In genomic region chr2:152638865-152639264, GRCm38 (mm10) we compare ENCODE assay signal across 19 mouse cellular contexts. TPM values are rescaled to one million over a fixed set of nuclear protein-coding genes. Genes with fewer than 3 reads are reported as not detected.
DNase-seq lines count a peak whose midpoint lies in the region; ATAC-seq and TF ChIP-seq lines count a peak whose summit lies in the region.
"Had no signal": no experiment of that assay in that cellular context is flagged by ENCODE, and none has a peak within 500 bp of the region (broad histone marks: within the 10 kb centered on the region; RNA-seq: fewer than 3 reads in every experiment).

No protein-coding gene starts in this region.

- 0 out of 2 replicates have a peak overlapping the region, but pooled peaks have one; percentile 60 for H3K27ac ChIP-seq in hindbrain, embryonic 10.5 days
- no peak overlapping the region for H3K27ac ChIP-seq in hindbrain, embryonic 16.5 days (ENCODE audit: low read depth, low read length)
- peak overlapping the region; percentile 48; the same call in 1 of the 2 replicates for H3K27ac ChIP-seq in lung, embryonic 14.5 days (ENCODE audit: low read depth)
- H3K27ac ChIP-seq in heart, embryonic 15.5 days: peak overlapping the region; percentile 87
- H3K27ac ChIP-seq in intestine, embryonic 16.5 days (ENCODE audit: low read length): peak overlapping the region; percentile 72
- H3K27ac ChIP-seq: forebrain, embryonic 13.5 days; hindbrain, embryonic 15.5 days; liver, embryonic 15.5 days had no signal

- no peaks in the 10 kb centered on the region for H3K36me3 ChIP-seq in hindbrain, embryonic 10.5 days
- no peaks in the 10 kb centered on the region for H3K36me3 ChIP-seq in hindbrain, embryonic 16.5 days (ENCODE audit: control insufficient read depth, insufficient read depth, low read length)
- H3K36me3 ChIP-seq in lung, embryonic 14.5 days (ENCODE audit: insufficient read depth): no peaks in the 10 kb centered on the region
- H3K36me3 ChIP-seq in heart, embryonic 15.5 days: no peaks in the 10 kb centered on the region
- no peaks in the 10 kb centered on the region for H3K36me3 ChIP-seq in intestine, embryonic 16.5 days (ENCODE audit: control insufficient read depth, insufficient read depth, low read length)
- H3K36me3 ChIP-seq: hindbrain, embryonic 15.5 days; liver, embryonic 15.5 days had no signal

- H3K27me3 ChIP-seq in hindbrain, embryonic 10.5 days (ENCODE audit: insufficient read depth, poor library complexity, severe bottlenecking): no peaks in the 10 kb centered on the region
- no peaks in the 10 kb centered on the region for H3K27me3 ChIP-seq in hindbrain, embryonic 16.5 days (replicated peaks; ENCODE audit: control insufficient read depth, insufficient read depth, low read length)
- H3K27me3 ChIP-seq in lung, embryonic 14.5 days (ENCODE audit: insufficient read depth, low read length): no peaks in the 10 kb centered on the region
- H3K27me3 ChIP-seq in heart, embryonic 15.5 days: 0 out of 2 replicates have a peak, but pooled peaks cover 5% of the 10 kb centered on the region
- H3K27me3 ChIP-seq in intestine, embryonic 16.5 days (replicated peaks; ENCODE audit: control insufficient read depth, insufficient read depth, low read length): 0 out of 2 replicates have a peak, but pooled peaks cover 4% of the 10 kb centered on the region
- H3K27me3 ChIP-seq: forebrain, embryonic 13.5 days; hindbrain, embryonic 15.5 days; Patski had no signal

- no peak for DNase-seq in hindbrain, embryonic 10.5 days (ENCODE audit: low spot score)
- DNase-seq in lung, embryonic 14.5 days: no peak
- no peak for DNase-seq in lung, adult 18-20 months
- DNase-seq: cerebellum, postnatal 25 days; gastrocnemius, postnatal 14 days; midbrain, embryonic 14.5 days; thymus, adult 2 months had no signal

- peaks cover 14% of the 10 kb centered on the region for H3K4me1 ChIP-seq in hindbrain, embryonic 10.5 days (replicated peaks)
- H3K4me1 ChIP-seq in hindbrain, embryonic 16.5 days (ENCODE audit: control insufficient read depth, insufficient read depth, low read depth, low read length): peaks cover 5% of the 10 kb centered on the region; the same call in 1 of the 2 replicates
- H3K4me1 ChIP-seq in lung, embryonic 14.5 days (ENCODE audit: insufficient read depth): peaks cover 11% of the 10 kb centered on the region
- peaks cover 32% of the 10 kb centered on the region for H3K4me1 ChIP-seq in heart, embryonic 15.5 days (replicated peaks)
- H3K4me1 ChIP-seq in intestine, embryonic 16.5 days (ENCODE audit: control insufficient read depth, insufficient read depth, low read length): peaks cover 11% of the 10 kb centered on the region; the same call in 1 of the 2 replicates
- H3K4me1 ChIP-seq: liver, embryonic 15.5 days had no signal

- no peak overlapping the region for H3K4me2 ChIP-seq in hindbrain, embryonic 16.5 days (ENCODE audit: low read length)
- H3K4me2 ChIP-seq in lung, embryonic 14.5 days: no peak overlapping the region
- no peak overlapping the region for H3K4me2 ChIP-seq in heart, embryonic 15.5 days
- H3K4me2 ChIP-seq in intestine, embryonic 16.5 days (ENCODE audit: low read depth, low read length): no peak overlapping the region
- H3K4me2 ChIP-seq: hindbrain, embryonic 15.5 days; liver, embryonic 15.5 days had no signal

- H3K9me3 ChIP-seq in hindbrain, embryonic 10.5 days: no peaks in the 10 kb centered on the region
- no peaks in the 10 kb centered on the region for H3K9me3 ChIP-seq in hindbrain, embryonic 16.5 days (ENCODE audit: control insufficient read depth, low read length)
- H3K9me3 ChIP-seq in lung, embryonic 14.5 days (ENCODE audit: low read depth, low read length): no peaks in the 10 kb centered on the region
- no peaks in the 10 kb centered on the region for H3K9me3 ChIP-seq in heart, embryonic 15.5 days (replicated peaks)
- H3K9me3 ChIP-seq in intestine, embryonic 16.5 days (ENCODE audit: control insufficient read depth, low read length): no peaks in the 10 kb centered on the region
- H3K9me3 ChIP-seq: forebrain, embryonic 13.5 days; hindbrain, embryonic 15.5 days; liver, embryonic 15.5 days had no signal

- TF ChIP-seq CTCF in lung, embryonic 14.5 days (IDR thresholded peaks at IDR 0.05; ENCODE audit: low read depth): no peak

- ATAC-seq in hindbrain, embryonic 16.5 days: no peak
- ATAC-seq in lung, embryonic 14.5 days (ENCODE audit: insufficient read depth): no peak
- no peak for ATAC-seq in heart, embryonic 15.5 days (replicated peaks; ENCODE audit: insufficient number of reproducible peaks, insufficient read depth, low FRiP score, low read depth)
- no peak for ATAC-seq in intestine, embryonic 16.5 days
- ATAC-seq in erythroid progenitor cell, adult 5-6 weeks (replicated peaks; ENCODE audit: low FRiP score, poor library complexity, severe bottlenecking): no peak
- ATAC-seq: forebrain, embryonic 13.5 days; Patski had no signal

- no peak overlapping the region for H3K4me3 ChIP-seq in hindbrain, embryonic 10.5 days
- no peak overlapping the region for H3K4me3 ChIP-seq in hindbrain, embryonic 16.5 days (ENCODE audit: low read length)
- no peak overlapping the region for H3K4me3 ChIP-seq in lung, embryonic 14.5 days (ENCODE audit: low read depth, low read length)
- no peak overlapping the region for H3K4me3 ChIP-seq in heart, embryonic 15.5 days
- no peak overlapping the region for H3K4me3 ChIP-seq in intestine, embryonic 16.5 days (ENCODE audit: low read length)
- H3K4me3 ChIP-seq: forebrain, embryonic 13.5 days; hindbrain, embryonic 15.5 days; liver, embryonic 15.5 days had no signal

- 59% methylated on average over 6 of the region's 6 CpGs for WGBS in hindbrain, embryonic 10.5 days
- WGBS in hindbrain, embryonic 16.5 days: 53% methylated on average over 6 of the region's 6 CpGs
- 58% methylated on average over 6 of the region's 6 CpGs for WGBS in lung, embryonic 14.5 days
- 58% methylated on average over 6 of the region's 6 CpGs for WGBS in heart, embryonic 15.5 days
- WGBS in intestine, embryonic 16.5 days: 43% methylated on average over 6 of the region's 6 CpGs

- H3K9ac ChIP-seq in hindbrain, embryonic 16.5 days (ENCODE audit: low read depth, low read length): no peak overlapping the region
- no peak overlapping the region for H3K9ac ChIP-seq in lung, embryonic 14.5 days
- no peak overlapping the region for H3K9ac ChIP-seq in heart, embryonic 15.5 days
- no peak overlapping the region for H3K9ac ChIP-seq in intestine, embryonic 16.5 days (ENCODE audit: low read depth, low read length)
- H3K9ac ChIP-seq: forebrain, embryonic 13.5 days; hindbrain, embryonic 15.5 days; liver, embryonic 15.5 days had no signal

RNA-seq across cellular contexts. Expression of gene Rem1, which starts 12.1 kb away (rescaled TPM):
- 0.35 and 0.37 TPM in 2 replicates for polyA plus RNA-seq in hindbrain, embryonic 10.5 days (2016; fragmentation: Nextera tagmentation; extraction: Ambion mirVana)
- polyA plus RNA-seq in hindbrain, embryonic 16.5 days (2015; fragmentation: Nextera tagmentation; extraction: Ambion mirVana): 0.80 and 0.82 TPM in 2 replicates
- polyA plus RNA-seq in lung, embryonic 14.5 days (2014; fragmentation: Nextera tagmentation; extraction: Ambion mirVana): 6.2 TPM in 2 replicates
- 12.1 and 12.7 TPM in 2 replicates for polyA plus RNA-seq in heart, embryonic 15.5 days (2015; fragmentation: Nextera tagmentation; extraction: Ambion mirVana)
- 9.4 and 10.2 TPM in 2 replicates for polyA plus RNA-seq in intestine, embryonic 16.5 days (2015; fragmentation: Nextera tagmentation; extraction: Ambion mirVana)
- total RNA-seq in erythroid progenitor cell, adult 5-6 weeks (2015; ENCODE audit: low replicate concordance): 2.9 TPM in 1 of 2 replicates, not detected in the other
- total RNA-seq in erythroid progenitor cell, adult 5-6 weeks (2017; ENCODE audit: low replicate concordance): not detected in 2 replicates
- polyA plus RNA-seq: Patski had no signal

RNA-seq across cellular contexts. Expression of gene Defb25, which starts 16.0 kb away (rescaled TPM):
- not detected in 2 replicates for polyA plus RNA-seq in hindbrain, embryonic 10.5 days (2016; fragmentation: Nextera tagmentation; extraction: Ambion mirVana)
- polyA plus RNA-seq in hindbrain, embryonic 16.5 days (2015; fragmentation: Nextera tagmentation; extraction: Ambion mirVana): not detected in 2 replicates
- polyA plus RNA-seq in lung, embryonic 14.5 days (2014; fragmentation: Nextera tagmentation; extraction: Ambion mirVana): 0.86 and 1.5 TPM in 2 replicates
- polyA plus RNA-seq in heart, embryonic 15.5 days (2015; fragmentation: Nextera tagmentation; extraction: Ambion mirVana): 0.77 and 0.86 TPM in 2 replicates
- polyA plus RNA-seq in intestine, embryonic 16.5 days (2015; fragmentation: Nextera tagmentation; extraction: Ambion mirVana): 0.61 and 1.5 TPM in 2 replicates
- not detected in 2 replicates for total RNA-seq in erythroid progenitor cell, adult 5-6 weeks (2015; ENCODE audit: low replicate concordance)
- not detected in 2 replicates for total RNA-seq in erythroid progenitor cell, adult 5-6 weeks (2017; ENCODE audit: low replicate concordance)
- total RNA-seq: left cerebral cortex, postnatal 14 days had no signal
- polyA plus RNA-seq: embryonic facial prominence, embryonic 11.5 days; forebrain, embryonic 13.5 days; hindbrain, embryonic 15.5 days; liver, embryonic 15.5 days; midbrain, embryonic 14.5 days; Patski; small intestine, adult 2 months had no signal

RNA-seq across cellular contexts. Expression of gene H13, which starts 30.4 kb away (rescaled TPM):
- 103 and 134 TPM in 2 replicates for polyA plus RNA-seq in hindbrain, embryonic 10.5 days (2016; fragmentation: Nextera tagmentation; extraction: Ambion mirVana)
- 172 and 178 TPM in 2 replicates for polyA plus RNA-seq in hindbrain, embryonic 16.5 days (2015; fragmentation: Nextera tagmentation; extraction: Ambion mirVana)
- 97.6 and 98.1 TPM in 2 replicates for polyA plus RNA-seq in lung, embryonic 14.5 days (2014; fragmentation: Nextera tagmentation; extraction: Ambion mirVana)
- 70.6 and 86.1 TPM in 2 replicates for polyA plus RNA-seq in heart, embryonic 15.5 days (2015; fragmentation: Nextera tagmentation; extraction: Ambion mirVana)
- polyA plus RNA-seq in intestine, embryonic 16.5 days (2015; fragmentation: Nextera tagmentation; extraction: Ambion mirVana): 116 and 119 TPM in 2 replicates
- 17.7 and 24.7 TPM in 2 replicates for total RNA-seq in erythroid progenitor cell, adult 5-6 weeks (2015; ENCODE audit: low replicate concordance)
- total RNA-seq in erythroid progenitor cell, adult 5-6 weeks (2017; ENCODE audit: low replicate concordance): 11.6 and 13.2 TPM in 2 replicates

RNA-seq across cellular contexts. Expression of gene Defb36, which starts 34.7 kb away (rescaled TPM):
- polyA plus RNA-seq in hindbrain, embryonic 10.5 days (2016; fragmentation: Nextera tagmentation; extraction: Ambion mirVana): not detected in 2 replicates
- not detected in 2 replicates for polyA plus RNA-seq in hindbrain, embryonic 16.5 days (2015; fragmentation: Nextera tagmentation; extraction: Ambion mirVana)
- polyA plus RNA-seq in lung, embryonic 14.5 days (2014; fragmentation: Nextera tagmentation; extraction: Ambion mirVana): not detected in 2 replicates
- polyA plus RNA-seq in heart, embryonic 15.5 days (2015; fragmentation: Nextera tagmentation; extraction: Ambion mirVana): not detected in 2 replicates
- polyA plus RNA-seq in intestine, embryonic 16.5 days (2015; fragmentation: Nextera tagmentation; extraction: Ambion mirVana): not detected in 2 replicates
- not detected in 2 replicates for total RNA-seq in erythroid progenitor cell, adult 5-6 weeks (2015; ENCODE audit: low replicate concordance)
- not detected in 2 replicates for total RNA-seq in erythroid progenitor cell, adult 5-6 weeks (2017; ENCODE audit: low replicate concordance)
- total RNA-seq: adrenal gland, adult 18-20 months; gastrocnemius, postnatal 14 days; left cerebral cortex, postnatal 14 days had no signal
- polyA plus RNA-seq: embryonic facial prominence, embryonic 11.5 days; forebrain, embryonic 13.5 days; hindbrain, embryonic 15.5 days; liver, embryonic 15.5 days; midbrain, embryonic 14.5 days; Patski; small intestine, adult 2 months; thymus, adult 2 months had no signal

RNA-seq across cellular contexts. Expression of gene Defb45, which starts 39.7 kb away (rescaled TPM):
- not detected in 2 replicates for polyA plus RNA-seq in hindbrain, embryonic 10.5 days (2016; fragmentation: Nextera tagmentation; extraction: Ambion mirVana)
- polyA plus RNA-seq in hindbrain, embryonic 16.5 days (2015; fragmentation: Nextera tagmentation; extraction: Ambion mirVana): not detected in 2 replicates
- polyA plus RNA-seq in lung, embryonic 14.5 days (2014; fragmentation: Nextera tagmentation; extraction: Ambion mirVana): not detected in 2 replicates
- polyA plus RNA-seq in heart, embryonic 15.5 days (2015; fragmentation: Nextera tagmentation; extraction: Ambion mirVana): not detected in 2 replicates
- polyA plus RNA-seq in intestine, embryonic 16.5 days (2015; fragmentation: Nextera tagmentation; extraction: Ambion mirVana): not detected in 2 replicates
- not detected in 2 replicates for total RNA-seq in erythroid progenitor cell, adult 5-6 weeks (2015; ENCODE audit: low replicate concordance)
- total RNA-seq in erythroid progenitor cell, adult 5-6 weeks (2017; ENCODE audit: low replicate concordance): not detected in 2 replicates
- total RNA-seq: adrenal gland, adult 18-20 months; gastrocnemius, postnatal 14 days; left cerebral cortex, postnatal 14 days had no signal
- polyA plus RNA-seq: embryonic facial prominence, embryonic 11.5 days; forebrain, embryonic 13.5 days; hindbrain, embryonic 15.5 days; liver, embryonic 15.5 days; midbrain, embryonic 14.5 days; Patski; small intestine, adult 2 months; thymus, adult 2 months had no signal
